Mouse (Mus musculus): ENCODE data around the gene Rnf157. TPM values are rescaled to one million over a fixed set of nuclear protein-coding genes. Genes with fewer than 3 reads are reported as not detected.
"Not testable (repeated sequence)": the region's sequence is repeated elsewhere in the genome, so short reads cannot be mapped to it uniquely, and the experiment has no call there.

Gene Rnf157
- polyA plus RNA-seq, 1 experiment from 2014 or later = 20.8 TPM

DNA sequence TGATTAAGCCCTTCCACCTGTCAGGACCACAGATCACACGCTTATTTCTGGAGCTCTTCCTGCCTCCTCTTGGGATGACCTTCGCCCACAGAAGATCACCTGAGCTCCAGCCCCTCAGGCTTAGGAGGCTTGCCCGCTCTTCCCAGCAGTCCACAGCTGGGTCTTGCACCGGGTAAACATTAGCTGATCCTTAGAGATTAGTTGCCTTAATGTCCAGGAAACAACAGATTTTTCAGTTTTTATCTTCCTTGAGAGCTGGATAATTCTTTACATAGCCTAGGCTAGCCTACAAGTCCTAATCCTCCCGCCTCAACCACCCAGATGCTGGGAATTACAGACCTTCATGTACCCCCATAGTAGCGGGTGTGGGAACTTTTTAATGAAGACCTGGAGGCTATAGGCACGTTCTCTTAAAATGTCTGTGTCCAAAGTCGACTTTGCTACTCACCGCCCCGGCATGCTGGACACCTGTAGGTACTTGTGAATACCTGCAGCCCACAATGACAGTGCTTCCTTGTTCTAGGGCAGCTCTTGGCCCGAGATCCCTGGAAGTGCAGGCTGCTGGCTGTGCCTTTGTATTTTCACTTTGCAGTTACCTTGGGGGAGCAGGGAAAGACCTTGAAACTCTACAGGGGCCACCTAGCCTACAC lies 18.7 kb upstream of the Rnf157 start:
- 62% methylated on average over 11 of the region's 11 CpGs for WGBS
- no peaks in the 10 kb centered on the region for H3K36me3 ChIP-seq (ENCODE audit: control insufficient read depth, insufficient read depth, low read length)
- ATAC-seq (ENCODE audit: insufficient number of reproducible peaks, low FRiP score, low TSS enrichment, low read depth) (no peak), DNase-seq (ENCODE audit: low spot score) (no peak)
- H3K9ac ChIP-seq (ENCODE audit: low read length) = no peak overlapping the region
- no peak overlapping the region for H3K4me3 ChIP-seq (ENCODE audit: low read depth, low read length)
- peaks cover 12% of the 10 kb centered on the region for H3K4me1 ChIP-seq (ENCODE audit: control insufficient read depth, insufficient read depth, low read length)
- no peaks in the 10 kb centered on the region for H3K27me3 ChIP-seq (ENCODE audit: control insufficient read depth, insufficient read depth, low read length)
- no peak overlapping the region for H3K4me2 ChIP-seq (ENCODE audit: low read depth, severe bottlenecking)
- no peaks in the 10 kb centered on the region for H3K9me3 ChIP-seq (ENCODE audit: control insufficient read depth, low read length)
- no peak overlapping the region for H3K27ac ChIP-seq (replicated peaks; ENCODE audit: low read depth, low read length)

DNA sequence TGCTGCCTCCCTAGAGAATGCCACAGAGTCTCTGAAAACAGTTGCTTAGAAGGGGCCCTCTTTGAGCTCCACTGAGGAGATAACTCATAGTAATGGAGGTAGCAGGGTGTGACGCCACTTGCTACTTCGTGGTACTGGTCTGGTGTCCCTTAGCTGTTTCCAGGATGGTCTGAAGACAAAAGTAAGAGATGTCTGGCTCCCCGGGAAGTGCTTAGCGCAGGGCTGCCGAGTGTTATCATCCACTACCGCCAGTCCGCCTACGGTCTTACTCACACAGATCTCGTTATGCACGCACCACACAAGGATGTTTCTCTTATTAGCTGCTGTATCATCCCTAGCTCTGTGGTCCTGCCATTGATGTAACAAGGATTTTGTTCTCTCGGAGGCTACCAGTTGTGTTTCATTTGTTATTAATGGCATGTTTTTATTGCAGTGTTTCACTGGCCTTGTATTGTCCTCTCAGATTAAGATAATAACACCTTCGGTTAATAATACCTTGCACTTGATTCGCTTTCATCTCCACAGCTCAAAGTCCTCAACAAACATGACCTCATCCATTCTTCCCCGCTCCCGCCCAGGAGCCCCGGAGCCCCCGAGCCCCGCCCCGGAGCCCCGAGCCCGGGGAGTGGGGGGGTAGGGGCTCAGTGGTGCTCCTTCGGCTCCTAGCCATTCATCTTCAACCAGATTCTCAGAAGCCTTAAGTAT lies 18.0 kb upstream of the Rnf157 start:
- Histone ChIP-seq H3K36me3 (ENCODE audit: control insufficient read depth, insufficient read depth, low read length) (no peaks in the 10 kb centered on the region), H3K4me1 (ENCODE audit: control insufficient read depth, insufficient read depth, low read length) (peaks cover 8% of the 10 kb centered on the region), H3K4me3 (ENCODE audit: low read depth, low read length) (no peak overlapping the region), H3K9me3 (ENCODE audit: control insufficient read depth, low read length) (no peaks in the 10 kb centered on the region), H3K27me3 (ENCODE audit: control insufficient read depth, insufficient read depth, low read length) (no peaks in the 10 kb centered on the region), H3K9ac (ENCODE audit: low read length) (no peak overlapping the region), H3K4me2 (ENCODE audit: low read depth, severe bottlenecking) (no peak overlapping the region), H3K27ac (replicated peaks; ENCODE audit: low read depth, low read length) (no peak overlapping the region)
- WGBS = 42% methylated on average over 22 of the region's 22 CpGs
- ATAC-seq (ENCODE audit: insufficient number of reproducible peaks, low FRiP score, low TSS enrichment, low read depth) (no peak), DNase-seq (ENCODE audit: low spot score) (no peak)

DNA sequence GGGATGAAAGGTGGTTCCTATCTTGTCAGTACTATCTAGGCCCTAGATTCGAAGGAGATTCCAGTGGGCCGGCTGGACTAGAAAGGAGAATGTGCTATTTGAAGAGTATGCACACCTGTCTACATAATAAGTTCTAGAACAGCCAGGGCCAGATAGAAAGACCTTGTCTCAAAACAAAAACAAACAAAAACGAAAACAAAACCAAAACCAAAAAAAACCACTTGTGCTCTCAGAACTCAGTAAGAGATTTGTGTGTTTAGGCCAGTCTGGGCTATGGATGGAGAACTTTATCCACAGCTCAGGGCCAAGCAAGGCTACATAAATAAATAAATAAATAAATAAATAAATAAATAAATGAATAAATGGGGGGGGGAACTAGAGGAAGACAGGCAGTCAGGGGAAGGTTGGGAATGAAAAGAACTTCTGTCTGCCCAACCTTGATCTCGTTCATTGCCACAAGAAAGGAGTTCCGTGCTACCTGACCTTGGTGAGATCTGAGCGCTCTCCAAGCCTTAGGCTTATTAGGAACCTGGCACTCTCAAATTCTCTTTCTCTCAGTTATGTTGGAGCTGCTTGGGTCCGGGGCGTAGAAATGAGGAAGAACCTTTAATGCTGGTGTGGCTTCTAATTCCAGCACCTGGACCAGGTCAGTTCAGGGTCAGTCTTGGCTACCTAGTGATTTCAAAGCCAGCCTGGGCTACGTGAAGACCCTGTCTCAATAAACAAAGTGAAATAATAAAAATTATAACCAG lies 17.2 kb upstream of the Rnf157 start:
- H3K36me3 ChIP-seq (ENCODE audit: control insufficient read depth, insufficient read depth, low read length) = no peaks in the 10 kb centered on the region
- H3K4me3 ChIP-seq (ENCODE audit: low read depth, low read length) = no peak overlapping the region
- H3K27ac ChIP-seq (replicated peaks; ENCODE audit: low read depth, low read length) = no peak overlapping the region
- no peak overlapping the region for H3K9ac ChIP-seq (ENCODE audit: low read length)
- H3K27me3 ChIP-seq (ENCODE audit: control insufficient read depth, insufficient read depth, low read length) = no peaks in the 10 kb centered on the region
- DNase-seq (ENCODE audit: low spot score) (no peak), ATAC-seq (ENCODE audit: insufficient number of reproducible peaks, low FRiP score, low TSS enrichment, low read depth) (no peak)
- 85% methylated on average over 9 of the region's 9 CpGs for WGBS
- H3K9me3 ChIP-seq (ENCODE audit: control insufficient read depth, low read length) = no peaks in the 10 kb centered on the region
- no peak overlapping the region for H3K4me2 ChIP-seq (ENCODE audit: low read depth, severe bottlenecking)
- H3K4me1 ChIP-seq (ENCODE audit: control insufficient read depth, insufficient read depth, low read length) = 0 out of 2 replicates have a peak, but pooled peaks cover 2% of the 10 kb centered on the region

DNA sequence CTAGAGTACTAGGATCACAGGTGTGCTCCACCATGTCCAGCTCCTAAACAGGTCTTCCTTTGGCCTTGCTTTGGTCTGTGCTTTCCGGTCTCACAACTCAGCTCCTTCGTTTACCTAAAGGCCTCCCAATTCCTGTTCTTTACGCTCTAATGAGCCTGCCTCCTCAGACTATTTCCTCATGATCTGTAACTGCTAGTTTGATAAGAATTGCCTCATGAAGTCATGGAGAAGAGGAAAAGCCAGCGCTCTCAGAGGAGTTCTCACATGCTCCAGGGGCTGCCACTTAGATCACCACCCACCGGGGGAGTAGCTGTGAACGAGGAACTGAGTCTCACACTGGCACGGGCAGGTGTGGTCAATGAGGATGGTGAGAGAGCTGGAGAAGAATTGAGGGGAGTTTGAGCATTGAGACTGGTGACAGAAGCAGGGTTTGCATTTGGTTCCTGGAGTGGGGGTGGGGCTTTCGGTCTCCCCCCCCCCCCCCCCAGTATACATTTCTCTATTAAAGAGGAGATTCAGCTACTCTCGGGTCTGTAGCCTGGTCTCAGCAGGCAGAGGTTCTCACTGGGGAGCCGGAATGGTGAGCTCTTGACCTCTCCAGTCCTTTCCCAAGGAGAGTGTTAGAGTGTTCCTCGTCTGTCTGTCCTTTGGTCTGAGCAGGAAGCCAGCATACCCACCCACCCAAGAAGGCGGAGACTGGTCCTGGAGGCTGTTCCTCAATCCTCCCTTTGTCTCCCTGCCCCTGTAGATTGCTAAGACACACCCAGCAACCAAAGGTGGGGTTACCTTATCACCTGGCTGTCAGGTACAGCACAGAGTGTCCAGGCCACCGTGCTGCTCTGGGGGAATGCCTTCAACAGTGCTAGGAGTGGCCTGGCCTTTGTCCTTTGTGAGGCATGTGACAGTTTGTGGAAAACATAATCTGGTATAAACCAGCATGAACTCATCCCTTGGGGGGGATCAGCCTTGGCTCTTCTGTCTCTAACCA lies 16.3 kb upstream of the Rnf157 start:
- ATAC-seq (ENCODE audit: insufficient number of reproducible peaks, low FRiP score, low TSS enrichment, low read depth) = no peak
- Histone ChIP-seq H3K27ac (replicated peaks; ENCODE audit: low read depth, low read length) (no peak overlapping the region), H3K4me3 (ENCODE audit: low read depth, low read length) (no peak overlapping the region), H3K9me3 (ENCODE audit: control insufficient read depth, low read length) (no peaks in the 10 kb centered on the region), H3K27me3 (ENCODE audit: control insufficient read depth, insufficient read depth, low read length) (no peaks in the 10 kb centered on the region), H3K36me3 (ENCODE audit: control insufficient read depth, insufficient read depth, low read length) (no peaks in the 10 kb centered on the region), H3K9ac (ENCODE audit: low read length) (no peak overlapping the region), H3K4me2 (ENCODE audit: low read depth, severe bottlenecking) (no peak overlapping the region), H3K4me1 (ENCODE audit: control insufficient read depth, insufficient read depth, low read length) (0 out of 2 replicates have a peak, but pooled peaks cover 2% of the 10 kb centered on the region)
- DNase-seq (ENCODE audit: low spot score) = no peak
- WGBS = 51% methylated on average over 13 of the region's 13 CpGs

DNA sequence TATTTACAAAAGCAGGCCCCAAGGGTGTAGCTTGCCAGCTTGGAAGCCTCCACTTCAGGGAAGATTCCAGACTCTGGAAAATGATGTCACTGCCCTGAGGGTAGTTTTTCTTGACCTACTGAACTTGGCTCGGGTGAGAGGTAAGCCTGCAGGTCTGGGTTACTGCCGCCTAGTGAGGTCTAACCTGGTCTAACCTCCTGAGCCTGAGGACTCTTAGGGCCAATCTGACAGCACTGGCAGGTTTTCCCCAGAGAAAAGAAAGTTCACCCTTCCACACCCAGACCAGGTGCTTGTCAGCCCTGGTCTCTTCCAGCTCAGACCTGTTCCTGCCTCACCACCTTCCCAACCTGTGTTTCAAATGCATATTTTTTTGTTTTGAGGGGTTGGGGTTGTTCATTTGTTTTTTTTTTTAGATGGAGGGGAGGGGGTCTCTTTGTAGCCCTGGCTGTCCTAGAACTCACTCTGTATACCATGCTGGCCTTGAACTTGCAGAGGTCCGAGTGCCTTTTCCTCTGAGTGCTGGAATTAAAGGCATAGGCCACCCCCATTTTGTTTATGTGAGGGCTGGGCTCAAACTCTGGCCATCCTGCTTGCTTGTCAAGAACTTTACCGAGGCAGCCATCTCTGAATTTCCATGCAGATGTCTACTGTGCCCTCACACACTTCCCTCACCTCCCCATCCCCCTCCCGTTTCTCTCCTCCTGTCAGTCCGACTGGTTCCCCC lies 14.2 kb upstream of the Rnf157 start:
- no peak overlapping the region for H3K9ac ChIP-seq (ENCODE audit: low read length)
- H3K4me1 ChIP-seq (ENCODE audit: control insufficient read depth, insufficient read depth, low read length) = no peaks in the 10 kb centered on the region
- no peaks in the 10 kb centered on the region for H3K27me3 ChIP-seq (ENCODE audit: control insufficient read depth, insufficient read depth, low read length)
- DNase-seq (ENCODE audit: low spot score) (no peak), ATAC-seq (ENCODE audit: insufficient number of reproducible peaks, low FRiP score, low TSS enrichment, low read depth) (no peak)
- no peak overlapping the region for H3K27ac ChIP-seq (replicated peaks; ENCODE audit: low read depth, low read length)
- whole genome bisulfite sequencing = 71% methylated on average over 6 of the region's 6 CpGs
- no peak overlapping the region for H3K4me3 ChIP-seq (ENCODE audit: low read depth, low read length)
- H3K36me3 ChIP-seq (ENCODE audit: control insufficient read depth, insufficient read depth, low read length) = no peaks in the 10 kb centered on the region
- no peaks in the 10 kb centered on the region for H3K9me3 ChIP-seq (ENCODE audit: control insufficient read depth, low read length)
- H3K4me2 ChIP-seq (ENCODE audit: low read depth, severe bottlenecking) = no peak overlapping the region

DNA sequence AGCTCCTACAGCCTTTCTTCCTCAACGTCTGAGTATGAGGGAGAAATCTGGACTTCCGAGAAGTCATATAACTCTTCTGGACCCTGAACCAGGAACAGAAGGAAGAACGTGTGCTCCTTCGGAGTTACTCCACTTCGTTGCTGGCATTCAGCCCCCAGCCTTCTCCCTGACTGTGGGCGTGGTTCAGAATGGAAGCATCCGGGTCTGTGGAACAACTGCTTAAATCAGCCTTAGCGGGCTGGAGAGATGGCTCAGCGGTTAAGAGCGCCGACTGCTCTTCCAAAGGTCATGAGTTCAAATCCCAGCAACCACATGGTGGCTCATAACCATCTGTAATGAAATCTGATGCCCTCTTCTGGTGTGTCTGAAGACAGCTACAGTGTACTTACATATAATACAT lies 13.5 kb upstream of the Rnf157 start:
- ATAC-seq (ENCODE audit: insufficient number of reproducible peaks, low FRiP score, low TSS enrichment, low read depth) = not testable (repeated sequence)
- 86% methylated on average over 11 of the region's 11 CpGs for WGBS

DNA sequence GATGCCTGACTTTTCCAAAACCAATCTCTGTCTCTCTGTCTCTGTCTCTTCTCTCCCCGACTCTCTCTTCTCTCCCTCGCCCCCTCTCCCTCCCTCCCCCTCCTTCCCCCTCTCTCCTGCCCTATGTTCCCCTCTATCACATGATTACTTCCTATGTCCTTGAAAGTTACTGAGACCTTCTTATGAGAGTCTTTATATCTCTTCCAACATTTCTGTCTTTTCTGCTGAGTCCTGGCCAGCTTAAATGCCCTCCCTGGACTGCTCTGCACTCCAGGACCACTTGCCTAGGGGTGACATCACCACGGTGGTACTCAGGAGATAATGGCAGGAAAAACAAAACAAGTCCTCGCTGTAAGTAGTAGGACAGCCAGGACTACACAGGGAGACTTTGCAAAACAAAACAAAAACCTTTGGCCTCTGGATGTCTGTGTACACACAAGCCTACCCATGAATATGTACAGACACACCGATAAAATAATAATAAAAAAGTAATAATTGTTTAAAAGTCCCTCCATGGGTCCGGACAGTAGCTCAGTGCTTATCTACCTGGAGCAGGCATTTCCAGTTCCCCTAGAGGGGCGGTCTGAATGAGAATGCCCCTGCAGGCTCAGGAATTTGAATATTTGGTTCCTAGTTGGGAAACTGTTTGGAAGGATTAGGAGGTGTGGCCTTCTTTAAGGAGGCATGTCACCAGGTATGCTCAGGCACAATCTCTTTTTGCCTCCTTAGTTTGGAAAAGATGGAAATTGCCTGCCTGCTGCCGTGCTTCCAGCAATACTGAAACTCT lies 12.0 kb upstream of the Rnf157 start:
- no peak overlapping the region for H3K27ac ChIP-seq (replicated peaks; ENCODE audit: low read depth, low read length)
- no peak overlapping the region for H3K9ac ChIP-seq (ENCODE audit: low read length)
- no peaks in the 10 kb centered on the region for H3K9me3 ChIP-seq (ENCODE audit: control insufficient read depth, low read length)

More for the DNA sequence above, 13.5 kb upstream of the Rnf157 start:
- H3K9ac ChIP-seq (ENCODE audit: low read length); H3K27ac ChIP-seq (replicated peaks; ENCODE audit: low read depth, low read length); H3K4me1 ChIP-seq (ENCODE audit: control insufficient read depth, insufficient read depth, low read length); DNase-seq (ENCODE audit: low spot score); H3K36me3 ChIP-seq (ENCODE audit: control insufficient read depth, insufficient read depth, low read length); H3K27me3 ChIP-seq (ENCODE audit: control insufficient read depth, insufficient read depth, low read length); H3K9me3 ChIP-seq (ENCODE audit: control insufficient read depth, low read length); H3K4me3 ChIP-seq (ENCODE audit: low read depth, low read length); H3K4me2 ChIP-seq (ENCODE audit: low read depth, severe bottlenecking): not testable (repeated sequence)

More for the DNA sequence above, 12.0 kb upstream of the Rnf157 start:
- ATAC-seq (ENCODE audit: insufficient number of reproducible peaks, low FRiP score, low TSS enrichment, low read depth) (no peak), DNase-seq (ENCODE audit: low spot score) (no peak)
- Histone ChIP-seq H3K4me2 (ENCODE audit: low read depth, severe bottlenecking) (no peak overlapping the region), H3K4me3 (ENCODE audit: low read depth, low read length) (no peak overlapping the region), H3K27me3 (ENCODE audit: control insufficient read depth, insufficient read depth, low read length) (no peaks in the 10 kb centered on the region), H3K36me3 (ENCODE audit: control insufficient read depth, insufficient read depth, low read length) (no peaks in the 10 kb centered on the region), H3K4me1 (ENCODE audit: control insufficient read depth, insufficient read depth, low read length) (no peaks in the 10 kb centered on the region)
- 63% methylated on average over 8 of the region's 8 CpGs for WGBS
